Mouse (Mus musculus): ENCODE data around the gene Gpa33. TPM values are rescaled to one million over a fixed set of nuclear protein-coding genes. Genes with fewer than 3 reads are reported as not detected.

Gpa33 gene
- total RNA-seq (2021): not detected
- long read RNA-seq, experiment 1: 0 reads
- long read RNA-seq, experiment 2: 0 reads

DNA sequence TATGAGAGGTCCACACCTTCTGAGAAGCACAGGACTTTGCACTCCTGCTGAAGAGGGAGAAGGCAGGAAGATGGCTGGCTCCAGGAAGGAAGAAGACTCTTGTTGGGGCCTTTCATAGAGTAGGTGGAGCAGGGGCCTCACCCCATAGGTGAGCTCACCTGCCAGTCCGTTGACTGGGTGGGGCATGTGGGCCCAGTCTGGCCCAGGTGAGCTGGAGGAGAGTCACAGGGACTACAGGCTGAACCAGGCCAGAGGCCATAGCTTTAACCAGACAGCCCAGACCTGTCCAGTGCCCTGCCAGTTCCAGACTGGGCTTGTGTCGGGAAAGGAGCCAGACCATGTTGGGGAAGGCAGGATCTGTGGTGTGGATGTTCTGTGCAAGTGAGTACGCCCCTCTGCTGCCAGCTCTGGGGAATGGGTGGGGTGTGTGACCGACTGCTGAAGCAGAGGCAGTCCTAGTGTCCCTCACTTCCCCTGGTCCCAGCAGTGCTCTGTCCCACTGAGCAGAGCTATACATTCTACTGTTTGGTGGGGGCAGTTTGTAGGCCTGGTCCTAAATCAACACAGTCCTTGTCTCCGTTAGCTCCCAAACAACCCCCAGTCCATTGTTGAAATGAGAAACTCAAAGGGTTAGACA, at the start of gene Gpa33:
Gene Gpa33, plus strand, starts transcription at position 15 of the 637 bp plus-strand sequence.
- DNase-seq (ENCODE audit: low spot score in 2 of 2): no peak

DNA sequence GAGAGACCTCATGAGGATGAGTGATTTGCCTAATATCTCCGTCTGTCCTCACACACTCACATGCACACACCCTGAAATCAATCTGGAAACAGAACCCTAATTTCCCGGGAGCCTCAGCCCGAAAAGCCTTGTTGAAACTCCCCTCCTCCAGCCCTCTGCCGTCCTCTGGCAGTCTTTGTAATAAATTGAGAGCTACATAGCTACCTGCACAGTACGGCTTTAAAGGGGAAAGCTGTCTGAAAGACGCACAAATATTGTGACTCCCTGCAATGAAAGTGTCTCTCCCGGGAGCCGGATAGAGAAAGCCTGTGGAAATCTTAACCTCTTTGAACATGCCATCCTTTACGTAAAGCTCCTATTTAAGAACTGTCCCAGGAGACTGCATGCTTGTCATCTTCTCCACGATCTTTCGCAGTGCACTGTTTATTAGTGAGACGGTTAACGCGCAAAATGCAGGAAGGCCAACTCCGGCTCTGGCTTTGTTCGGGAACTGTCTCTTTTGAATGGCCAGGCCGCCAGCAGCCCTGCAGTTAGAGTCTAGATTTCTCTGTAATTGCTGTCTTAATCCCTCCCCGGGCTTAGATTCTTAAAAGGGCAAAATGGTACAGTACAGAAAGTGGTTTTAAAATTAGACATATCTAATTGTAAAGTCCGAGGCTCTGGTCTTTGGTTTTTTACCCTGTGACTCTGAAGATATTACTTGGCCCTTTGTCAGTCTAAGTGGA, 41.4 kb upstream of the Gpa33 start:
- DNase-seq (ENCODE audit: low spot score in 2 of 2): no peak

DNA sequence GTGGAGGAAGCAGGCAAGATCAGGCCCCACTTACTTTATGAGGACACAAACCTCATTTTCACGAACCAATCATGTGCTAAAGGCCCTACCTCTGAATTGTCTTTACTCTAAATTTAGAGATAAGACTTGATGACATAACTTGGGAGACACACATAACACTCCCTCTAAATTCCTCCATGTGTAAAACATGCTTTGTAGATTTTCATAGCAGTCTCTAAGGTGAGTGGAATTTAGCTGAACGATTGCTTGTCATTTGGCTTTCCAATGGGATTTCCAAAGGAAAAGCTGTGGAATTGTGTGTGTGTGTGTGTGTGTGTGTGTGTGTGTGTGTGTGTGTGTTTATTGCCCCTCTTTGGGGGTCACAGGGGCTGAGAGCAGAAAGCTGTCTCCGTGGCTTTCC, 40.7 kb upstream of the Gpa33 start:
- DNase-seq (ENCODE audit: low spot score in 2 of 2): no peak

DNA sequence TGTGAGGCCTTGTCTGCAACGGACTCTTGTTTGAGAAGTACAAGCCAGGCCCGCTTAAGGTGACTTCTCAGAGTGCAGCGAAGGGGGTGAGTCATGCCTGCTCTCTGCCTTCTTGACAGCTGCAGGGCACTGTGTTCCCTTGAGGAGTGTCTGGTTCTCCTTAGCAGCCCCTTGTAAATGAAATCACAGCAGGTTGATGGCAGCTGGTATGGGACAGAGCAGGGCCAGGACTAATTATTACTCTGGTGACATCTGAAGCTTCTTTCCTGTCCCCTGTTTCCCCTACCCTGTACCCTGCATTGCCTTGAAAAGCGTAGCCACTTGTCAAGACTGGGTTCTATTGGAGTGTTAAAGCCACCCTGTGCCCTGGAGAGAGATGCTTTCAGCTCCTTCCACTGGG, 40.3 kb upstream of the Gpa33 start:
- no peak for DNase-seq (ENCODE audit: low spot score in 2 of 2)

DNA sequence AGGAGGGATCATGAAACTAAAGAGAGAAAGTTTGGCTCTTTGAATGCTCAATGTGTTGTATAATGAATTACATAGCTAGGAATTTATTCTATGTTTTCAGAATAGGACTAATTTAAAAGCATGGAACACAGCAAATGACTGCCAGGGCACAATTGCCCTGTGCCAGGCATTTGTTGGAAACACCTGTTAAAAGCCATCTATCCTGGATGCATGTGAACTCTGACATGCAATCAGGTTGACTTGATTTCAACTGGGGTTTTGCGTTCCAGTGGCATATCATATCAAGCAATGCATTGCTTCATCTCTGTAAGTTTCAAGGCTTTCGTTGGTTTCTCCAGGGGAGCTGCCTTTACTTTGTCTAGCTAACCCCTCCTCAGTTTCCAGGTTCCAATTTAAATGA, 39.7 kb upstream of the Gpa33 start:
- DNase-seq (ENCODE audit: low spot score in 2 of 2): no peak

DNA sequence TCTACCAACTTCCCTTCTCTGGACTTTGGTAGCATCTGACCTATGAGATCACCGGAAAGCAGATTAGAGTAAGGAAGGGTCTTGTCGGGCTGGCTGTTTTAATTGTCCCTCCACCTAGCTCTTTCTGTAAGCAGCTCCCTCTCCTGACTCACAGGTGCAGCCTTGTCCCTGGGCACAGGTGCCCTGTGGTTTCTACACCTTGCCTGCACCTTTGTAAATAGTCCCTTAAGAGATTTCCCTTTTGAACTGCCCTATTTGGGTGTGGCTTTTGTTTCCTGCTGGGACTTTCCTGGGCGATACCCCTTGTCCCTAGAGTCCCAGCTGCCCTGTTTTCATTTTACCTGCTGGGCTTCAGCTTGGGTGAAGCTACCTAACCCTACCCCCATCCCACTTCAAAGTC, 35.6 kb upstream of the Gpa33 start:
- no peak for DNase-seq (ENCODE audit: low spot score in 2 of 2)

DNA sequence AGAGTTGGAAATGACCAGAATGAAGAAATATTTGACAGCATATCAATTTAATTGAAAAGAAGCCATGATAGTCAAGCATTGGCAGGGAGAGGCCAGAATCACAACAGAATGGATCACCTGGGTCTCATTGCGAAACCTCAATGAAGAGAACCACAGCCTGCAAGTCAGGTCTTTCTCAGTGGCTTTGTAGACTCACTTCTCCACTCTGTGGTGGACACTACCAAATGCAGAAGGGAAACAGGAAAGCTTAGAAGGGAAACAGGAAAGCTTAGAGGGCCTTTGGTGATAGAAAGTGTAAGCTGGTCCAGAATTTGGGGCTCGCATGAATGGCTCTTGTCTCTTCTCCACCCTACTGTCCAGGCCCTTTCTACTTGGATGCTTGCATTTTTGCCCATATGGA, 31.9 kb upstream of the Gpa33 start:
- no peak for DNase-seq (ENCODE audit: low spot score in 2 of 2)

DNA sequence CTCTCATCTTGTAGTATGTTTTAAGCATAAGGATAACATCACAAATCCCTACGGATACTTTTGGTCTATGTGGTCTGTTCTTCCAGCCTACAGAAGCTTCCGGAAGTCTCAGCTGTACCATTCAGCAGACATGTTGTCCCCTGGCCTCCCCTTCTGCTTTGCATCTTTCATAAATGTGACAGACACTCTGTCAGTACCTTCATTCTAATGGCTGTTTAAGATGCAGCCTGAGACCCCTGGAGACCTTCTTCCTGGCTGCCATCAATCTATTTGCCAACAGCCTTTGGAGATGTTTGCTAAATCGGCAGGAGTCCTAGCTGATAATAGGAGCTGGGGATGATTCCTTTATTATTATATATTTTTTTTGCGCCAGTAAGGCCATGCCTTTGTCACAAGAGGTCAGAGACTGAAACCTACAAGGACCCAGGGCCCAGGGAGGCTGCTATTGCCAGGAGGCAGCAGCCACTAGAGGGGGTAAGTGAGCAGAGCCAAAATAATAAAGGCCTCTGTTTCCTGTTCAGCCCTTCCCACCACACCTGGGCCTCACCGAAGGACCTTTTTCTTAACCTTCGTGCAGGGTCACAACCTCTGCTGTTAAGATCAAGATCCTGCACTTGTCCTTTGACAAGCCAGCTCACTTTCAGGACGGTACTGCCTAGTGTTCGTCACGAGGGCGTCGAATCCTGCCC, 27.0 kb upstream of the Gpa33 start:
- DNase-seq (ENCODE audit: low spot score in 2 of 2): no peak

DNA sequence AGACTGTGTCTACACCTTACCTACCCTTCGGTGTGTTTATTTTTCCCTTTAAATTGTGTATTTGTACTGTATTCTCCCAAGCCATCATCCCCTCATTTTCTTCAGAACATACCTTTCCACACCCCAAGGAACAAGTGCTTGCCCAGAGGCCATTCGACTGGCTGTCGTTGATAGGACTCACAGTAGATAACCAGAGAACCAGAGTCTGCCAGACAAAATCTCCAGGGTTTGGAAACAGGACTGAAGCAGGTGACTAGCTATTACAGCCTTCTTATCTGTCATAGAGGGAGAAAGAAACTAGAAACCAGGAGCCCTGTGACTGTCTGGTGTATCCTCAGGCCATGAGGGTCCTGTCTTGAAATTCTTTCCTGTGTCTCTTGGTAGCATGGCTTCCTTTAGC, 25.2 kb upstream of the Gpa33 start:
- DNase-seq (ENCODE audit: low spot score in 2 of 2): no peak

DNA sequence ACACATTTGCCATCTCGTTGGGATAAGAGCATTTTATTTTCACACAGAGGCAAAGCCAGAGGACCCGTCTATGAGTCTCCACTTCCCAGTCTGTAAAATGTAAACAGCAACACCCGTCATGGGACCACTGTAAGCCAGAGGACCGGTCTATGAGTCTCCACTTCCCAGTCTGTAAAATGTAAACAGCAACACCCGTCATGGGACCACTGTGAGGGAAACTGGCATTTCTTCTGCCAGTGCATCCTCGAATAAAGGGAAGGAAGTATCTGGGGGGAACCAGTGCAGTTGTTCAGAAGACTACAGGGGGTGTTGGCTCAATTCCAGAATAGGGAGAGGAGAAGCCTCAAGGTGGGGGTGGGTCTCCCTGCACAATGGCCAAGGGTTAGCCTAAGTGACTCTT, 24.6 kb upstream of the Gpa33 start:
- DNase-seq (ENCODE audit: low spot score in 2 of 2): peak in 1 of 2 experiments; percentile 15

DNA sequence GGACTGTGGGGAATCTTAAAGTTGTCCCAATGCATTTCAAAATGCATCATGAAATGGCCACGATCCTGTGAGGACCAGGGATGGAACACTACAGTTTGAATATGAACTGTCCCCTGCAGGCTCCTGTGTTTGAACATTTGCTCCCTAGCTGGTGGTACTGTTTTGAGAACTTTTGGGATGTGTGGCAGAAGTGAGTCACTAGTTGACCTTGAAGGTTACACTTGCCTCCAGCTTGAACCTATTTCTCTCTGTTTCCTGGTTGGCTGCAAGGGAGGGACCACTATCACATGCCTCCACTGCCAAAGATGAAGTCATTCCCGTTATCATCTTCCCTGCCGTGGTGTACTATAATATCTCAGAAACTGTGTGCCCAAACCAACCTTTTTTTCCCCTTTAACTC, 15.1 kb upstream of the Gpa33 start:
- DNase-seq (ENCODE audit: low spot score in 2 of 2): no peak

DNA sequence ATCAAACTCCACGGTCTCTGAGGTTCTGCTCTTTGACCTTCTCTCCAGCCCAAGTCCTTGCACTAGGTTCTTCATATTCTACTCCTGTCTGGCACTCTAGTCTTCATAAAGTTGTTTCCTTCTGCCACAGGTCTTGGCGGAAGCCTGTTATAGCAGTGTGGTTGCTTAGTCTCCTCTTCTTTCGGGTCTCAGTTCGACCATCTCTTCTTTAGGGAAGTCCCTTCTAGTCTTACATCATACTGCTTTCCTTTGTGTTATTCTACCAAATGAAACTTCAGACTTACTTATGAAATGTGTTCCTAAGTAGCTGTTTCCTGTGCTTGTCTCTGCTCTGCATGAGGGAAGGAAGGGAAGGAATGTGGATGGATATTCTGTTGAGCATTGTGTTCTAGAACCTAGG, 14.3 kb upstream of the Gpa33 start:
- no peak for DNase-seq (ENCODE audit: low spot score in 2 of 2)

DNA sequence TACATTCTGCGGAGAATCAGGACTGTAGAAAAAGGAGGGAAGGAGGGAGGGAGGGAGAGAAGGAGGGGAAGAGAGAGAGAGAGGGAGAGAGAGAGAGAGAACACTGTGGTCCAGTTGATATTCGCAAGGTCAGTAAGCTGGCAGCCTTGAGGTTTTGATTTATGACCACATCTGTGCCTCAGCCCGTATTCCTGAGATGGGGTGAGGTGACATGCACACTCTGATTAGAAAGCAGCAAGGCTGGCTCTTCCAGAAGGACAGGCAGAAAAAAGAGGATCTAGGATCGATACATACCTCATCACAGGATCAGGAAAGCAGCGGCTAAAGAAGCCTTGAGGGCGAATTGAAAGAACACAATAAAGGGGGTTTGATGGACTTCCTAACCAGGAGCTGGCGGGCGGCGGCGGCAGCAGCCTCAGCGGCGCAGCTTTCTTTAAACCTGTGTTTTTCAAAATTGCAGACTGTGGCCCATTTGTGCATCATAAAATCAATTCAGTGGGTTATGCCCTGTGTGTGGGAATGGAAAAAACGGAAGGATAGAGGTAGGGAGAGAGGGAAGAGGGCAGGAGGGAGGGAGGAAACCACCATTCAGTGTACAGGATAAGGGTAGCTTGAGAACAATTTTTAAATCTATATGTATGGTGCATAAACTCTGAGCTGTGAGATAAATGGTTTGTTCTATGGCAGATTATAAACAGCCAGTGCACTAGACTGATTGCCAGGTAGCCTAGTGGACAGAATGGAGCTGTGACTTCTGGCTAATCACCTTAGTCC, 12.0 kb upstream of the Gpa33 start:
- DNase-seq (ENCODE audit: low spot score in 2 of 2): no peak

DNA sequence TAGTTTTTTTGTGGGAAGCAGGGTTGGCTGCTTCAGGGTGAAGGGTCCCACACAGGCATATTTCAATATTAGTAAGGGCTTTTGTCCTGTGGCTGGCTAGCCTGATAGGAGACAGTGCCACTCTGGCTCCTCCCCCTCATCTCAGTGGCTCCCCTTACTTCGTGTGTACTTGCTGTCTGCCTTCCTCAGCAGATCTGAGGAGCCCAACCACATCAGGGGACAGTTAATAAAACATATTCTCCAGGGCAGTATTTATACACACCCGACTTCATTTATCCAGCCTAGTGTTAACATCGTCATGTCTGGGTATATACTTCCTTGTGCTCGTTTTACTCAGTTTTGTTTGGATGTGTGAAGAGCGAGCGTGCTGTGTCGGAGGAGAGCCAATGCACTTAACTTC, 7.9 kb upstream of the Gpa33 start:
- DNase-seq (ENCODE audit: low spot score in 2 of 2): no peak

DNA sequence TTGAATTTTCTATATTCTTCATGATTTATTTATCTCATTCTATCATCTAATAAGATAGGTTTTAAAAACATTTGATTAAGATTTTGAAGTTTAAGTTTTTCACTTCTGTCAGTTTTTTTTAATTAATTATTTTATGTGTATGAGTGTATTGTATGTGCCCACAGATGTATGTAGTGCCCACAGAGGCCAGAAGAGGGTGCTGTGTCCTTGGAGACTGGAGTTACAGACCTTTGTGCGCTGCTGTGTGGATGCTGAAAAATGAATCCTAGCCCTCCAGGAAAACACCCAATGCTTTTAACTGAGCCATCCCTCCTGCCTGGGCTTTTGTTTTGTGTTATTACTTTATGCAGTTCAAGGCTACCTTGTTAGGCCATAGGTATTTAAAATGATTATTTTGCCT, 7.0 kb upstream of the Gpa33 start:
- no peak for DNase-seq (ENCODE audit: low spot score in 2 of 2)

DNA sequence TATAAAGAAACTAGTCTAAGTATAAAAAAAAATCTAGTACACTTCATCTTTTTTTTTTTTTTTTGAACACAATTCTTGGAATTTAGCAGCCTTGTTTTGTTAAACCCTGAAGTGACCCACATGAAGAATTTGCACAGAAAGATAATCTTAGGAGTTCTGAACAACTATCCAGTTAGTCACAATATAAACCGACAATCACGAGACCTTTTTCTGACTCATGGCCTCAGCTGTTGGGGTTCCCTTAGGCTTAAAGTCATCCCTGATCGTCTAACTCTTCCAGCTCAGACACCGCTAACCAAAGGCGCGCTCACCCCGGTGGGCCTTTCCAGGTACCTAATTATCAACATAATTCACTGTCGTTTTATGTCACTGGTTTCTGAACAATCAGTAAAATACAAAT, 6.3 kb upstream of the Gpa33 start:
- no peak for DNase-seq (ENCODE audit: low spot score in 2 of 2)

DNA sequence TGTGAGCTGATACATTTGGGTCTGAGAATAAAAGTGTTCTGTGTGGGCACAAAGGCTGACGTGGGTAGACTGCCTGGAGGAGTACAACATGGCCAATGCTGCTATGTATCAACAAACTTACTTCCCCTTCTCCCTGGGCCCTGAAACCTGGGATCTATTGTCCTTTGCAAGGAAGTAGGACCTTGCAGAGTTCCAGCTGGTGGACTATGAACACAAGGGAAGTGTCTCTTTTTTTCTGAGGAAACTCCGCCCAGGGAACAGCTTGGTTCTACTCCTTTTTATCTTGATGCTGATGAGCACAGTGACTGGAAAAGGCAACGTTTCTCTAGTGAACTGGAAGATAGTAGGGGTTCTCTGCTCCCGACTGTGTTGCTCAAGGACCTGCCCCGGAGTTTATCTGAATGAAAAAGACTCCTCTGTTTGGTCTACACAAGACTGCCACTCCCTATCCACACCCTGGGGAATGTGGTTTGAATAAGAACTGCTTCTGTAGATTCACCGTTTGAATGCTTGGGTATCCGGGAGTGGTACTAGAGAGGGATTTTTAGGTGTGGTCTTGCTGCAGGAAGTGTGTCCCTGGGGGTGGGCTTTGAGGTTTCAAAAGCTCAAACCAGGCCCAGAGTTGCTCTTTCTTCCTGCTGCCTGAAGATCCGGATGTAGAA, 5.0 kb upstream of the Gpa33 start:
- no peak for DNase-seq (ENCODE audit: low spot score in 2 of 2)

DNA sequence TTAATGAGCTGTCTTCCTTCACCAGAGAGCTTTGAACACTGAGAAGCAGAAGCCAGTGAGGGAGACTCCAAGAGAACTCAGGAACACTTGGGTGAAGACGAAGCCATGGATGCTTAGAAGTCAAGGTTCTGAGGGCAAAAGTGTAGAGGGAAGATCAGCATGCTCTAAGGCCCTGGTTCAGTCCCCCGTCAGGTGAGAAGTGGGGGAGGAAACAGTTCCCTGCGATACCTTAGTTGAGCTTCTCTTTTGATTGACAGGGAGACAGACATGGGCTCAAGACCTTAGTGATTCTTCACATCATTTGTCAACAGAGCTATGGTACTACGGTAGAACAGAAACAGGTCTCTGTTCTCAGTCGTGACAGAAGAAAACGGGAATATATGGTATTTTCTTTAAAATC, 3.7 kb upstream of the Gpa33 start:
- DNase-seq (ENCODE audit: low spot score in 2 of 2): no peak

DNA sequence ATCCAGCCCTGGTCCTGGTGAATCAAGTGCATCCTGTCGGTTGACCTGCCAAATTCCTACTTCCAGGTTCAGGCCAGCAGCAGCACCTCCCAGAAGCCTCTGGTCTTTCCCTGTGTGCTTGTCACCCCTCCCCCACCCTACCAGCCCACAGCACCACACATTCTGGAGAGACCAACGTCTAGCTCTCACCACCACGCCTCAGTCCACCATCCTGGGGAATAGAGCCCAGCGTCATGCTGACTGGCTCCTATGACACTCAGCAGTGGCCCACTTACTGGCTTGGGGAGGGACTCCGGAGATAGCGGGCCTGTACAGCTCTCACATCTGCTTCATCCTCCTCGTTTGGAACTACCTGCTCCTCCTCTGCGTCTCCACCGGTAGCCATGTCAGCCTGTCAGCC, 3.2 kb upstream of the Gpa33 start:
- no peak for DNase-seq (ENCODE audit: low spot score in 2 of 2)

DNA sequence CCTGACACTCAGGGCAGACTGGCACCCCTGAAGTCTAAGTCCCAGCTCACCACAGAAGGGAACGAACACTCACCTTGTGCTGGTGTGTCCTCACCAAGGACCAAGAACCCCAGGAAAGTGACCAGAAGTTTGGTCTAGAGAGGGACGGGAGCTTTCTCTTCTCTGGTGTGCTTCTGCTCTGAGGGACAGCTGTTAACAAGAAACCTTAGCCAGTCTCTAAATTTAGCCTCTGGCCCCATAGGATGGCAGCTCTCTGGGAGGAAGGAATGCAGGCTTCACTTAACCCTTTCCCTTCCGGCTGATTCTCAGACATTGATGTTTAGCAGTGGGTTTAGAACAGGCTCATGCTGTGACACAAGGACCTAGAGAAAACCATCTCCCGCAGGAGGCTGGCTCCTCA, 2.3 kb upstream of the Gpa33 start, which contains the start of gene Dusp27:
Gene Dusp27, minus strand, starts transcription at position 204 of the 400 bp plus-strand sequence.
- no peak for DNase-seq (ENCODE audit: low spot score in 2 of 2)

DNA sequence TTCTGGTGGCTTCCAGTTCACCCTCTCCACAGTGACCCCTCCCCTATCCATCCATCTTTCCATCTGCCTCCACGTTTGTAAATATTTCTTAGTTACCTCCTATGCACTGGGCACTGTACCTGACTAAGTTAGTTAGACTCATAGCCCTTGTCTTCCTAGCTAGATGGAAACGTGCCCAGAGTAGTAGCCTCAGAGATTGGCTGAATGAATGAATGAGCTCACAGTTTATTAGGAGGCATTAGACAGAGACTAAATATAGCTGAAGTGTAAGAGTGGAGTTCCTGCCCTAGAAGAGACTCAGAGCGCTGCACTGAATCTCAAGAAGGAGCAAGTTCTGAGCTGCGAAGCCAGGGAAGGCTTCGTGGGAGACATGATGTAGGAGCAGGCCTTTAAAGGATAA, 1.5 kb upstream of the Gpa33 start:
- DNase-seq (ENCODE audit: low spot score in 2 of 2): no peak

All from layer of hippocampus, postnatal 14 days (tissue).